Mouse (Mus musculus) bone marrow, adult 2 months (tissue): ENCODE results near the gene Scn8a.

ENCODE experiments used
- CTCF ChIP-seq: fragments of 200-500 bp; IDR thresholded peaks from 2 replicates; pipeline ENCODE4 v1.5.1; 2011; ENCODE audit warnings: low read length, control low read depth; ENCODE audit not compliant: control insufficient read depth, insufficient read depth
- POLR2A ChIP-seq: fragments of 200-500 bp; IDR thresholded peaks from 2 replicates; pipeline ENCODE4 v1.6.1; 2011; ENCODE audit warnings: low read depth, mild to moderate bottlenecking, control low read depth, low read length, borderline replicate concordance; ENCODE audit not compliant: control insufficient read depth

DNA sequence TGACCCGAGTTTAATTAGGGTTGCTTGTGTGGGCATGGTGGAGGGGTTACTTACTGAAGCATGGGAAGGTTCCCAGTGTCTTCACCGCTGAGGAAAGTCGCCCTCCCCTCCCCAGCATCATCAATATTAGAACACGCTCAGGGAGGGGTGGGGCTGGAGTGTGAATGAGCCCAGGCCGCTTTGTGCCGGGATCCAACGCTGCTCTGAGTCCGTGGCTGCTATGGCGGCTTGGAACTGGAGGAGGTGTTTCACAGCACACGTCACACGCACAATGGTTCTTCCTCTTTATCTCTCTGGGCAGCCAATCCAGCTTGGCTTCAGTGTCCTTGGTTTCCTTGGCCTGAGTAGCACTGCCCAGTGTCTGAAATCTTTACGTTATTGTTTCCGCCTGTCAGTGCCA, 22.3 kb downstream of the Scn8a start:
- TF ChIP-seq POLR2A = no peak
- TF ChIP-seq CTCF = no peak
